Mouse (Mus musculus) bone marrow macrophage, adult 2 months (primary cell): Measurements from ENCODE around the gene Cgn.

Source experiments
- CTCF ChIP-seq: IDR thresholded peaks from 2 replicates; pipeline ENCODE4 v1.5.1; 2012; ENCODE audit warnings: low read depth, mild to moderate bottlenecking, low read length, moderate library complexity
- POLR2A ChIP-seq: IDR thresholded peaks from 2 replicates; pipeline ENCODE4 v1.6.1; 2012; ENCODE audit warnings: mild to moderate bottlenecking, low read depth, low read length, borderline replicate concordance

DNA sequence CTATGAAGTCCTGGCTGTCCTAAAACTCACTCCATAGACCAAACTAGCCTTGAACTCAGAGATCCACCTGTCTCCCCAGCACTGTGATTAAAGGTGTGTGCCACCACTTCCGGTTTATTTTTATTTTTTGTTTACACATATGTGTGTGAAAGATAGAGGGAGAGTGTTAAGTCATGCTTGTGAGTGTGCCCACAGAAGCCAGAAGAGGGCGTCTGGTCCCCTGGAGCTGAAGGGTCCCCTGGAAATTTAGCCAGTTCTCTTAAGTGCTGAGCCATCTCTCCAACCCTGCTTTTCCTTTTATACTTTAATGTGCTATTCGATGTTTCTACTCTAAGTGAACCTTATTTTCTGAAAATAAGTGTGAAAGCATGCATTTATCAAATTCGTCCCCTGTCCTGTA is 25.3 kb upstream of the Cgn start:
- TF ChIP-seq CTCF (no peak), POLR2A (no peak)
